9 mouse cellular contexts compared by ENCODE assay signal in genomic region chr5:140178058-140178690, GRCm38 (mm10).
DNase-seq lines count a peak whose midpoint lies in the region; ATAC-seq and TF ChIP-seq lines count a peak whose summit lies in the region.
"Had no signal": no experiment of that assay in that cellular context is flagged by ENCODE, and none has a peak within 500 bp of the region (broad histone marks: within the 10 kb centered on the region; RNA-seq: fewer than 3 reads in every experiment).

No protein-coding gene starts in this region.

- no peak for TF ChIP-seq CTCF in midbrain, postnatal 0 days (IDR thresholded peaks at IDR 0.05)
- TF ChIP-seq CTCF in thymus, adult 2 months (IDR thresholded peaks at IDR 0.05; ENCODE audit: borderline replicate concordance, control insufficient read depth, extremely low read depth, insufficient read depth, low read length, poor library complexity), result no peak

- H3K9ac ChIP-seq in midbrain, postnatal 0 days (replicated peaks; ENCODE audit: low read length, poor library complexity, severe bottlenecking), result no peak overlapping the region
- H3K9ac ChIP-seq in liver, embryonic 12.5 days, result no peak overlapping the region
- H3K9ac ChIP-seq: liver, embryonic 14.5 days had no signal

- no peaks in the 10 kb centered on the region for H3K9me3 ChIP-seq in midbrain, postnatal 0 days (ENCODE audit: low read length)
- no peaks in the 10 kb centered on the region for H3K9me3 ChIP-seq in liver, embryonic 12.5 days (replicated peaks)

- TF ChIP-seq POLR2A in thymus, adult 2 months (IDR thresholded peaks at IDR 0.05; ENCODE audit: control insufficient read depth, extremely low read depth, insufficient read depth, low read length, poor library complexity), result no peak

- peak; percentile 29 for DNase-seq in testis, postnatal 14 days (ENCODE audit: low spot score)
- no peak for DNase-seq in testis, postnatal 10 days (ENCODE audit: low spot score)
- peak; percentile 27 to 43 for DNase-seq in gastrocnemius, postnatal 36 days
- DNase-seq in kidney, adult 8-10 months, result peak; percentile 35 to 53
- DNase-seq in midbrain, postnatal 0 days (ENCODE audit: low spot score), result peak; percentile 38
- DNase-seq in thymus, adult 2 months, result no peak

- intact Hi-C loops in gastrocnemius, postnatal 36 days (cut with DNase I), result no loop called here

- no peaks in the 10 kb centered on the region for H3K27me3 ChIP-seq in midbrain, postnatal 0 days (ENCODE audit: insufficient read depth, low read length)
- H3K27me3 ChIP-seq in liver, embryonic 12.5 days (replicated peaks), result no peaks in the 10 kb centered on the region
- H3K27me3 ChIP-seq in thymus, adult 2 months (ENCODE audit: control insufficient read depth, insufficient read depth, low read length), result no peaks in the 10 kb centered on the region

- H3K4me1 ChIP-seq in midbrain, postnatal 0 days (ENCODE audit: insufficient read depth, low read length), result peaks cover 8% of the 10 kb centered on the region
- peaks cover 14% of the 10 kb centered on the region for H3K4me1 ChIP-seq in liver, embryonic 12.5 days
- peaks cover 12% of the 10 kb centered on the region for H3K4me1 ChIP-seq in thymus, adult 2 months (replicated peaks; ENCODE audit: control insufficient read depth, insufficient read depth, low read length)

- no peak overlapping the region for H3K4me2 ChIP-seq in midbrain, postnatal 0 days (ENCODE audit: low read depth, low read length, poor library complexity, severe bottlenecking)
- H3K4me2 ChIP-seq in liver, embryonic 12.5 days, result no peak overlapping the region

- no peak for ATAC-seq in midbrain, postnatal 0 days (ENCODE audit: low FRiP score)
- ATAC-seq in liver, embryonic 12.5 days, result no peak
- no peak for ATAC-seq in activated CD4-positive, CD25-positive, alpha-beta regulatory T cell, adult 4 months

- no peak overlapping the region for H3K4me3 ChIP-seq in midbrain, postnatal 0 days (ENCODE audit: low read depth, low read length)
- no peak overlapping the region for H3K4me3 ChIP-seq in liver, embryonic 12.5 days
- no peak overlapping the region for H3K4me3 ChIP-seq in thymus, adult 2 months (ENCODE audit: control insufficient read depth, insufficient read depth, low read length)

- WGBS in midbrain, postnatal 0 days, result 51% methylated on average over 10 of the region's 10 CpGs
- WGBS in liver, embryonic 12.5 days (ENCODE audit: insufficient replicate concordance), result 77% methylated on average over 10 of the region's 10 CpGs
- WGBS in thymus, adult 2 months, result 90% methylated on average over 10 of the region's 10 CpGs

- no peaks in the 10 kb centered on the region for H3K36me3 ChIP-seq in midbrain, postnatal 0 days (ENCODE audit: insufficient read depth, low read length)
- no peaks in the 10 kb centered on the region for H3K36me3 ChIP-seq in liver, embryonic 12.5 days
- no peaks in the 10 kb centered on the region for H3K36me3 ChIP-seq in thymus, adult 2 months (ENCODE audit: control insufficient read depth, insufficient read depth, low read length)

- no peak overlapping the region for H3K27ac ChIP-seq in midbrain, postnatal 0 days (ENCODE audit: low read depth, low read length)
- no peak overlapping the region for H3K27ac ChIP-seq in liver, embryonic 12.5 days
- H3K27ac ChIP-seq in thymus, adult 2 months (ENCODE audit: control insufficient read depth, insufficient read depth, low read length), result no peak overlapping the region
- H3K27ac ChIP-seq: liver, embryonic 14.5 days had no signal

Comparison
In these comparisons a context has a peak if more than half of its experiments do, and no peak if none do; other contexts are left out.
1. DNase-seq: peak in testis, postnatal 14 days (single experiment), gastrocnemius, postnatal 36 days (2 of 2), kidney, adult 8-10 months (2 of 2) and midbrain, postnatal 0 days (single experiment); none in testis, postnatal 10 days (single experiment) and thymus, adult 2 months (single experiment).